Mouse (Mus musculus) heart, postnatal 14 days (tissue): ENCODE measurements around the gene Sirt3. TPM values are rescaled to one million over a fixed set of nuclear protein-coding genes. Genes with fewer than 3 reads are reported as not detected.

Experiments
- DNase-seq, 2 experiments: peaks; one replicate each; pipeline ENCODE4 v3.0.0; 2021 to 2022
- intact Hi-C: fragments of 180-260 bp; cut with DNase I; formaldehyde crosslinking; loops from one replicate; pipeline ENCODE4 v1.15.1; 2025
- long read RNA-seq, 2 experiments: library from polyadenylated mRNA; stranded (forward); transcript quantifications; one replicate each; pipeline ENCODE4 v2.0.0; 2021
- total RNA-seq, 2 experiments: library from RNA; stranded (reverse); gene quantifications; 2 replicates each; pipeline ENCODE4 v1.2.3; 2021

Sirt3 gene
- 10 to 100 TPM; 54.6 to 56.2 TPM for total RNA-seq
- long read RNA-seq, experiment 1, transcript Sirt3-202 (7 exons, 1,416 nt): major isoform, 21 of 138 reads
- long read RNA-seq, experiment 1, partial matches to known transcripts: 2 of 138 reads
- long read RNA-seq, experiment 1, other reads (novel, unspliced or antisense): 113 of 138 reads
- long read RNA-seq, experiment 2, transcript Sirt3-202 (7 exons, 1,416 nt): major isoform, 16 of 104 reads
- long read RNA-seq, experiment 2, partial matches to known transcripts: 1 of 104 reads
- long read RNA-seq, experiment 2, other reads (novel, unspliced or antisense): 84 of 104 reads

GRCm38 (mm10) chr7:140881696-140882468, at the start of gene Sirt3, which contains the start of gene Psmd13:
Gene Sirt3 (minus strand): TSS chr7:140882309.
Gene Psmd13 (plus strand): TSS chr7:140881968.
- intact Hi-C loops: loop anchor here (1.0 to 5.0 kb wide), 3 partner anchors 19 to 35 kb away; partner anchors contain the start of genes Bet1l, Cox8b, Odf3 and Scgb1c1
- peak; percentile 95 to 96 for DNase-seq

- DNase-seq: no peak
- intact Hi-C loops: no loop called here
Measured at GRCm38 (mm10) chr7:140927181-140927580, 45.1 kb upstream of the Sirt3 start.

GRCm38 (mm10) chr7:140923070-140923775, 41.1 kb upstream of the Sirt3 start:
- DNase-seq: no peak
- intact Hi-C loops: no loop called here

- peak; percentile 62 to 64 for DNase-seq
- intact Hi-C loops: no loop called here
Measured at GRCm38 (mm10) chr7:140922398-140923069, 40.4 kb upstream of the Sirt3 start.

- no peak for DNase-seq
- intact Hi-C loops: no loop called here
Measured at GRCm38 (mm10) chr7:140921225-140921975, 39.3 kb upstream of the Sirt3 start.

- DNase-seq: no peak
- intact Hi-C loops: no loop called here
Measured at GRCm38 (mm10) chr7:140920418-140921029, 38.4 kb upstream of the Sirt3 start, which contains the start of gene Nlrp6. Gene Nlrp6 (plus strand): TSS chr7:140920902.

- no peak for DNase-seq
- intact Hi-C loops: no loop called here
Measured at GRCm38 (mm10) chr7:140919911-140920310, 37.8 kb upstream of the Sirt3 start.

- intact Hi-C loops: no loop called here
- DNase-seq: no peak
Measured at GRCm38 (mm10) chr7:140914031-140914690, 32.1 kb upstream of the Sirt3 start.

GRCm38 (mm10) chr7:140912846-140913482, 30.9 kb upstream of the Sirt3 start:
- DNase-seq: no peak
- intact Hi-C loops: no loop called here

- no peak for DNase-seq
Measured at GRCm38 (mm10) chr7:140912293-140912692, 30.2 kb upstream of the Sirt3 start.

GRCm38 (mm10) chr7:140908634-140909107, 26.6 kb upstream of the Sirt3 start:
- peak; percentile 84 to 86 for DNase-seq
- intact Hi-C loops: loop anchor here (1.0 to 5.0 kb wide), 6 partner anchors 30 to 269 kb away; partner anchors contain the start of genes Gm45717 and Ifitm2

More at GRCm38 (mm10) chr7:140912293-140912692, 30.2 kb upstream of the Sirt3 start:
- intact Hi-C loops: no loop called here

GRCm38 (mm10) chr7:140908181-140908580, 26.1 kb upstream of the Sirt3 start:
- intact Hi-C loops: loop anchor here (1.0 to 5.0 kb wide), 6 partner anchors 31 to 269 kb away; partner anchors contain the start of genes Gm45717 and Ifitm2

GRCm38 (mm10) chr7:140907697-140908096, 25.6 kb upstream of the Sirt3 start:
- intact Hi-C loops: loop anchor here (1.0 to 5.0 kb wide), 6 partner anchors 31 to 270 kb away; partner anchors contain the start of genes Gm45717 and Ifitm2
- DNase-seq: no peak

More at GRCm38 (mm10) chr7:140908181-140908580, 26.1 kb upstream of the Sirt3 start:
- no peak for DNase-seq

GRCm38 (mm10) chr7:140907131-140907530, 25.0 kb upstream of the Sirt3 start:
- intact Hi-C loops: loop anchor here (5.0 kb wide), 3 partner anchors 50 to 270 kb away; partner anchors contain the start of genes Gm45717 and Ifitm2
- no peak for DNase-seq

GRCm38 (mm10) chr7:140905642-140906081, 23.6 kb upstream of the Sirt3 start:
- DNase-seq: no peak
- intact Hi-C loops: loop anchor here (5.0 kb wide), 3 partner anchors 52 to 272 kb away; partner anchors contain the start of genes Gm45717 and Ifitm2

GRCm38 (mm10) chr7:140903212-140903611, 21.1 kb upstream of the Sirt3 start:
- intact Hi-C loops: loop anchor here (1.0 kb wide), 1 partner anchor 58 kb away; the partner anchor contains the start of gene Scgb1c1
- DNase-seq: peak; percentile 86 to 92
